Comparison of ENCODE assay signal across 12 mouse cellular contexts in the genomic region with DNA sequence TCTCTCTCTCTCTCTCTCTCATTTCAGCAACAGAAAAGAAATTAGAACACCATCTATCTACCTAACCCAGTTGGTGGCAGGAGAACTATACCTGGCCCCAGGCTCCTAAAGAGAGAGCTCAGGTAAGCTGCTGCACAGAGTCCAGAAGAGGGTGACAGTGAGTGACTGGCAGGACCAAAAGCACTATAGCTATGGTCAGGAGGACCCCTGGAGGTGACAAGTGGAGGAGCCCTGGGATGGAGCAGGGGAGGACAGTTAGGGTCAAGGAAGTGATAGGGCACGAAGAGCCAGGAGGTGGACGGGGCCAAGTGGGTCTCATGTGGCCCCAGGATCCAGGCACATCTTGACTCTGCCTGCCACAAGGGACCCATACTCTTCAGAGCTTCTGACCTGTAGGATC.
DNase-seq lines count a peak whose midpoint lies in the region; ATAC-seq and TF ChIP-seq lines count a peak whose summit lies in the region.
"Had no signal": no experiment of that assay in that cellular context is flagged by ENCODE, and none has a peak within 500 bp of the region (broad histone marks: within the 10 kb centered on the region; RNA-seq: fewer than 3 reads in every experiment).

No protein-coding gene starts in this region.

- no peaks in the 10 kb centered on the region for H3K79me2 ChIP-seq in MEL (ENCODE audit: control insufficient read depth, insufficient read depth, low read length, poor library complexity)

- WGBS in limb, embryonic 10.5 days = 81% methylated on average over 2 of the region's 2 CpGs

- H3K27ac ChIP-seq in MEL (ENCODE audit: control insufficient read depth, low read depth, low read length) = no peak overlapping the region
- no peak overlapping the region for H3K27ac ChIP-seq in limb, embryonic 10.5 days
- H3K27ac ChIP-seq: embryonic facial prominence, embryonic 15.5 days; liver, embryonic 15.5 days; midbrain, embryonic 15.5 days had no signal

- no peaks in the 10 kb centered on the region for H3K4me1 ChIP-seq in MEL (ENCODE audit: control insufficient read depth in 1 of 2, insufficient read depth in 2 of 2, low read length in 2 of 2)
- peaks cover 23% of the 10 kb centered on the region for H3K4me1 ChIP-seq in limb, embryonic 10.5 days

- H3K36me3 ChIP-seq in MEL (ENCODE audit: control insufficient read depth in 1 of 2, insufficient read depth in 2 of 2, low read length in 2 of 2) = no peaks in the 10 kb centered on the region
- no peaks in the 10 kb centered on the region for H3K36me3 ChIP-seq in limb, embryonic 10.5 days
- H3K36me3 ChIP-seq: embryonic facial prominence, embryonic 15.5 days; liver, embryonic 15.5 days; midbrain, embryonic 15.5 days had no signal

- no peaks in the 10 kb centered on the region for H3K9me3 ChIP-seq in MEL (replicated peaks; ENCODE audit: insufficient read depth, low read length)
- H3K9me3 ChIP-seq in limb, embryonic 10.5 days (replicated peaks) = no peaks in the 10 kb centered on the region
- H3K9me3 ChIP-seq: embryonic facial prominence, embryonic 15.5 days; liver, embryonic 15.5 days; midbrain, embryonic 15.5 days had no signal

- DNase-seq in kidney, adult 18-20 months = peak; percentile 25
- DNase-seq in kidney, postnatal 14 days = no peak
- DNase-seq in A20 (ENCODE audit: low read depth, low spot score) = peak; percentile 53
- no peak for DNase-seq in MEL (ENCODE audit: low read depth, low spot score)
- DNase-seq in right cerebral cortex, postnatal 36 days (ENCODE audit: low spot score in 2 of 2) = no peak
- no peak for DNase-seq in limb, embryonic 10.5 days (ENCODE audit: low spot score)
- DNase-seq: cerebellum, adult 9-10 months; layer of hippocampus, adult 9-11 months had no signal

- H3K4me3 ChIP-seq in MEL (ENCODE audit: control insufficient read depth in 1 of 2, insufficient read depth in 1 of 2, low read depth in 2 of 2, low read length in 2 of 2) = no peak overlapping the region
- H3K4me3 ChIP-seq in limb, embryonic 10.5 days = no peak overlapping the region
- H3K4me3 ChIP-seq: embryonic facial prominence, embryonic 15.5 days; liver, embryonic 15.5 days; midbrain, embryonic 15.5 days had no signal

- peak; percentile 39; the same call in 1 of the 2 replicates for ATAC-seq in neutrophil, adult 5-6 weeks (ENCODE audit: extremely low read depth, insufficient number of reproducible peaks, low FRiP score, poor library complexity, severe bottlenecking)
- ATAC-seq: midbrain, embryonic 15.5 days had no signal

- no peak for TF ChIP-seq EP300 in MEL (IDR thresholded peaks at IDR 0.05; ENCODE audit: low read depth in 1 of 2, low read length in 2 of 2)

- TF ChIP-seq CTCF in MEL (IDR thresholded peaks at IDR 0.05 in 2 of 3, conservative IDR thresholded peaks at IDR 0.05 in 1 of 3; ENCODE audit: control insufficient read depth in 1 of 3, insufficient read depth in 1 of 3, low read depth in 2 of 3, low read length in 3 of 3, poor library complexity in 1 of 3, severe bottlenecking in 1 of 3) = peak in 1 of 3 experiments; percentile 33; a peak in 2 of 6 replicates

- H3K9ac ChIP-seq in MEL (ENCODE audit: control insufficient read depth, low read depth, low read length, poor library complexity, severe bottlenecking) = no peak overlapping the region
- H3K9ac ChIP-seq: embryonic facial prominence, embryonic 15.5 days; liver, embryonic 15.5 days; midbrain, embryonic 15.5 days had no signal

- TF ChIP-seq RAD21 in MEL (IDR thresholded peaks at IDR 0.05; ENCODE audit: low read depth, low read length) = peak; percentile 13; the same call in 1 of the 2 replicates

- TF ChIP-seq POLR2A in MEL (IDR thresholded peaks at IDR 0.05; ENCODE audit: control insufficient read depth in 1 of 2, insufficient read depth in 1 of 2, low read depth in 1 of 2, low read length in 2 of 2, poor library complexity in 1 of 2) = no peak

- peaks cover 0 to 3% of the 10 kb centered on the region in 2 experiments; a peak in 3 of 4 replicates for H3K27me3 ChIP-seq in MEL (ENCODE audit: control insufficient read depth in 1 of 2, insufficient read depth in 2 of 2, low read length in 2 of 2)
- H3K27me3 ChIP-seq in limb, embryonic 10.5 days (ENCODE audit: low read depth, poor library complexity, severe bottlenecking) = no peaks in the 10 kb centered on the region
- H3K27me3 ChIP-seq: embryonic facial prominence, embryonic 15.5 days; liver, embryonic 15.5 days; midbrain, embryonic 15.5 days had no signal

TF ChIP-seq in MEL, 35 proteins besides CTCF, POLR2A, EP300 and RAD21:
- TF ChIP-seq SMC3 (IDR thresholded peaks at IDR 0.05; ENCODE audit: low read depth, low read length) (0 out of 2 replicates have a peak, but pooled peaks have one; percentile 6), MAX (IDR thresholded peaks at IDR 0.05; ENCODE audit: low read length) (no peak)

Comparison
In these comparisons a context has a peak if more than half of its experiments do, and no peak if none do; other contexts are left out.
1. DNase-seq: peak in kidney, adult 18-20 months (single experiment) and A20 (single experiment); none in kidney, postnatal 14 days (single experiment), MEL (single experiment), right cerebral cortex, postnatal 36 days (0 of 2) and limb, embryonic 10.5 days (single experiment).